Mouse (Mus musculus) embryonic stem cell, embryonic (primary cell): Measurements from ENCODE around the gene Slc22a13.

ENCODE experiments used
- CTCF ChIA-PET, 4 experiments: fragments of 300-600 bp in 2 of 4; fragments of 350-600 bp in 2 of 4; sonication (Branson Sonifier 250); formaldehyde crosslinking; loops; one replicate each; lab custom pipeline; 2022; ENCODE audit warnings: inconsistent platforms in 2 of 4; lab: Charles Lee
- POLR2A ChIA-PET, 4 experiments: fragments of 300-600 bp in 2 of 4; fragments of 350-600 bp in 2 of 4; sonication (Branson Sonifier 250); formaldehyde crosslinking; loops; one replicate each; lab custom pipeline; 2022; ENCODE audit warnings: antibody characterized with exemption in 4 of 4, inconsistent platforms in 1 of 4; lab: Charles Lee

The Slc22a13 gene

GRCm38 (mm10) chr9:119212996-119213395 is 4.1 kb upstream of the Slc22a13 start:
- ChIA-PET CTCF (no interaction called here), POLR2A (interaction anchor here in 1 of 4 experiments (1.1 kb wide), 1 partner anchor 37 kb away, joined by 3 read pairs; no protein-coding TSS in a partner anchor)

GRCm38 (mm10) chr9:119207113-119207512 is 1.8 kb downstream of the Slc22a13 start:
- ChIA-PET CTCF (interaction anchor here in 1 of 4 experiments (0.5 kb wide), 1 partner anchor 223 kb away, joined by 3 read pairs; no protein-coding TSS in a partner anchor), POLR2A (no interaction called here)

- POLR2A ChIA-PET, result no interaction called here
These were observed 2.2 kb downstream of the Slc22a13 start for GRCm38 (mm10) chr9:119206666-119207065.

GRCm38 (mm10) chr9:119205756-119206155 is 3.1 kb downstream of the Slc22a13 start:
- ChIA-PET CTCF (interaction anchor here in 2 of 4 experiments (0.5 to 0.9 kb wide), 2 partner anchors 14 to 685 kb away, joined by 3 read pairs; no protein-coding TSS in a partner anchor), POLR2A (no interaction called here)

More at GRCm38 (mm10) chr9:119206666-119207065, 2.2 kb downstream of the Slc22a13 start:
- CTCF ChIA-PET, result interaction anchor here in 2 of 4 experiments (0.5 to 0.9 kb wide), 2 partner anchors 15 to 684 kb away, joined by 3 read pairs; no protein-coding TSS in a partner anchor

GRCm38 (mm10) chr9:119203617-119204016 is 5.3 kb downstream of the Slc22a13 start:
- ChIA-PET CTCF (interaction anchor here in 1 of 4 experiments (0.7 kb wide), 1 partner anchor 272 kb away, joined by 3 read pairs; no protein-coding TSS in a partner anchor), POLR2A (no interaction called here)

DNA sequence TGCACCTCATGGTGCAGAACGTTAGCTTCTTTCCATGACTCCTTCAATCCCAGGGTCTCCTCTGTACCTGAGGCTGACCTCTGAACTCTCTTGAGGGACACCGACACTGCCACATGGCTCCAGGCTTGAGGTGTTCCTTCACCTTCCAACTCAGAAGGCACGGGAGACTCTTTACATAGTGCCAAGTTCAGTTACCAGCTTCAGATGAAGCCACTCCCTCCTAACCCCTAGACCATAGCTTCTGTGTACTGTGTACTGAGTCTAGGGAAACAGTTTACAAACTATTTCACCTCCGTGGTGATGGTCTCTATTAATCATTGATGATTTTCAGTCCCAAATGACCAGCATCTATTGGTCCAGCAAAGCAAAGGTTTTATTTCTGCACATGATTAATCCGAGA is 7.2 kb downstream of the Slc22a13 start:
- CTCF ChIA-PET, result interaction anchor here in 2 of 4 experiments (1.2 to 1.4 kb wide), 2 partner anchors 9 to 94 kb away, joined by 4 read pairs; no protein-coding TSS in a partner anchor
- POLR2A ChIA-PET, result no interaction called here

- ChIA-PET POLR2A (no interaction called here), CTCF (interaction anchor here in 1 of 4 experiments (0.7 kb wide), 1 partner anchor 459 kb away, joined by 4 read pairs; no protein-coding TSS in a partner anchor)
These were observed 9.6 kb downstream of the Slc22a13 start for GRCm38 (mm10) chr9:119199151-119199861.

GRCm38 (mm10) chr9:119192202-119192990 is 16.5 kb downstream of the Slc22a13 start:
- ChIA-PET POLR2A (interaction anchor here in 1 of 4 experiments (0.7 kb wide), 2 partner anchors 28 to 1675 kb away, joined by 5 to 11 read pairs; no protein-coding TSS in a partner anchor), CTCF (interaction anchor here (0.5 to 2.0 kb wide), 30 partner anchors 8 to 1237 kb away, joined by 3 to 12 read pairs (median 4); partner anchors contain the start of gene Acaa1b (in 2 of the 4))

DNA sequence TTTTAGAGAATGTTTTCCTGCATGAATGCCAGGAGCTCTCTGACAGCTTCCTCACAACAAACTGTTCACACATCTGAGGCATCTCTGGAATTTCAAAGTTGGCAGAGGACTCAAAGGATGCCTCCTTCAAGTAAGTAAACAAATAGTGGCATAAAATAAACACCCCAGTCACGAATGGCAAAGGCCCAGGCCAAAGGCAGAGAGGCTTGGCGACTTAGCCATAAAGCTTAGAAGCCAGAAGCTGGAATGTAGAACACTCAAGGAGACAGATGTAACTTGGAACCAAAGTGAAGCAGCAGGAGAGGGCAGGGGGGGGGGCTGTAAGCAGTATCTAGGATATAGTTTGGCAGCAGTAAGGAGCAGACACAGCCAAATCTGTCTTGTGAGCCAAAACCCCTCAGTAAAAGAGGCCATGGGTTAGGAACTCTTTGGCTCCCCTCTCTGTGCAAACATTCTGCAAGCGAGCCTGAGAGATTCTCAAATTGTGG is 27.6 kb downstream of the Slc22a13 start:
- ChIA-PET POLR2A (interaction anchor here in 2 of 4 experiments (0.7 to 0.9 kb wide), 3 partner anchors 25 to 479 kb away, joined by 3 to 7 read pairs (median 4); no protein-coding TSS in a partner anchor), CTCF (interaction anchor here in 1 of 4 experiments (1.0 to 1.5 kb wide), 2 partner anchors 11 to 171 kb away, joined by 3 to 6 read pairs; no protein-coding TSS in a partner anchor)

DNA sequence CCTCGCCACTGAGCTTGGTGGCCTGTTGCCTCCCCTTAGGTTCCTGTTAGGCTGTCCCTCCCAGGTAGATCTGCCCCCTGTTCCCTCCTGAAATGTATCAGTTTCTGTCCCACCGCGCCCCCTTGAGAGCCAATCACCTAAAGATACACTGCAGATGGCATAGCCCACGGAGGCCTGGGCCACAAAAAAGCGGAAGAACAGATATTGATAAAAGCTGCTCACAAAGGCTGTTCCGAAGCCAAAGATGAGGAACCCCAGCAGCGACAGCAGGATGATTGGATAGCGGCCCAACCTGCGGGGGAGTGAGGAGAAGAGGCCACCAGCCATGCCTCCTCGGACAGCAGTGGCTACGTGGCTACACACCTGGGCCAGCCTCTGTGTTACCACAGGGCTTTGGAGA is 29.6 kb downstream of the Slc22a13 start:
- ChIA-PET CTCF (interaction anchor here in 1 of 4 experiments (0.9 kb wide), 1 partner anchor 13 kb away, joined by 3 read pairs; no protein-coding TSS in a partner anchor), POLR2A (no interaction called here)

DNA sequence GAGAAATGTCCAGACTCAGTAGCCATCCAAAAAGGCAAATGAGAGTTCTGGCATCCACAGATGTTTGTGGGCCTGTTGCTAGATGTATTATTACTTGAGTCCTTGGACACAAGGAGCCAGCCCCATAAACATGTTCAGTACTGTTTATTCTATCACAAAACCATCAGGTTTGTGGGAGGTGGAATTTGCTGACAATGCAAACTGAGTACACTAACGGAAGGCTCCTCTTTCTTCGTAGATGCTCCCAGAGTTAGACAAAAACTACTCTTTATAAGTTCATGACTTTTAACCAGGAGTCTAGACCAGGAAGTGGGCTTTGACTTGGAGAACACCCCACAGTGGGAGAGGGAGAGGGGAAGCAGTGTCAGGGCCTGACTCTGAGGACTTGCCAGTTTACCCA is 41.3 kb downstream of the Slc22a13 start:
- CTCF ChIA-PET, result interaction anchor here in 2 of 4 experiments (0.7 to 1.0 kb wide), 2 partner anchors 11 to 23 kb away, joined by 3 read pairs; partner anchors contain the start of gene Acaa1b (in 1 of the 2)
- POLR2A ChIA-PET, result no interaction called here

DNA sequence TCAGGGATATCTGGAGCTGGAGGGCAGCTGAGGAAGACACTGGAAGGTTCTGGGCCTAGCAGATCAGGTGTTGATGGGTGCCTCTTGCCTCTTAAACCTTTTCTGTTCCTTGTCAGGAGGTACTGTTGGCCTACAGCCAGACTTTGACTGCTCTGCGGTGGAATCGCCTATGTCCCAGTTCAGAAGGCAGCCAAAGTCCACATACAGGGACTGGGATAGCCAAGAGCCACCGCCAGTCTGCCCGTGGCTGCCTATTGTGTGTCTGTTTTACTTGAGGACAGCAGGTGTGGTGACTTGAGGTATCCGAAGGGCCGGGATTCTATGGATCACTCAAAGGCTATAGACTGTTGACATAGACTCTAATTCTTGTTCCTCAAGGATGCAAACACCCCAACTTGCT is 43.4 kb downstream of the Slc22a13 start:
- CTCF ChIA-PET, result interaction anchor here in 1 of 4 experiments (1.5 kb wide), 1 partner anchor 27 kb away, joined by 3 read pairs; no protein-coding TSS in a partner anchor

DNA sequence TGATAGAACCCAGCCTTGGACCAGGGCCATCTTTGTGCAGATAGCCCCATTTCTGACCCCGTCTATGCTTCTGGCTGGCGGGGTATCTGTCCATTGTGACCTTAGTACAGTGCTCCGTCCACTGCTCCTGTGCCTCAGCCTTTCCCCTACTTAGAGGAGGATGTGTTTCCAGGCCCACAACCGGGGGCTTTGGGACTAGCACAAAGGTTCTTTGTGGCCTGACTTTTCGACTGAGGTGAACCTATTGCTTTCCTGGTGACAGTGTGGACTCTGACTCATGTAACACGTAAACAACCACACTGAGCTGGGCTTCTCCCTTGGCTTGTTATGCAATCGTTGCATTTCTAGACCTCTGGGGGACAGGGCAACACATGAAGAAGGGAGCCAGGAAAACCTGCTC is 44.2 kb downstream of the Slc22a13 start:
- ChIA-PET CTCF (no interaction called here), POLR2A (interaction anchor here in 2 of 4 experiments (0.5 kb wide), 2 partner anchors 27 to 434 kb away, joined by 5 read pairs; no protein-coding TSS in a partner anchor)

More for the DNA sequence above, 43.4 kb downstream of the Slc22a13 start:
- POLR2A ChIA-PET, result no interaction called here

DNA sequence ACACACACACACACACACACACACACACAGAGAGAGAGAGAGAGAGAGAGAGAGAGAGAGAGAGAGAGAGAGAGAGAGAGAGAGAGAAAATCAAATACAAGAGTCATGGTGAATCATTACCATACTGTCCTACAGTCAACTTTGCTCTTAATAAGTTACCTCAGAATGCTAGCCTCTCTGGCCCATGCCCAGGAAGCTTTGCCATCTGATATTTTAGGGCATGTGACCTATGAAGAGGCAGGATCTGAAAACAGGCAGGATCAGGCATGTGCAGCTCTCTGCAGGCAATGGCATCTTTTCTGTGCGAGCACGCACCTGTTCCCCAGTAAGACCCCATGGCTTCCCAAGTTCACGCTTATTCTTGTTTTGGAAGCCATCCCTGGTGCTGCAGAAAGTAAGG is 48.2 kb downstream of the Slc22a13 start:
- CTCF ChIA-PET, result no interaction called here
- POLR2A ChIA-PET, result no interaction called here

DNA sequence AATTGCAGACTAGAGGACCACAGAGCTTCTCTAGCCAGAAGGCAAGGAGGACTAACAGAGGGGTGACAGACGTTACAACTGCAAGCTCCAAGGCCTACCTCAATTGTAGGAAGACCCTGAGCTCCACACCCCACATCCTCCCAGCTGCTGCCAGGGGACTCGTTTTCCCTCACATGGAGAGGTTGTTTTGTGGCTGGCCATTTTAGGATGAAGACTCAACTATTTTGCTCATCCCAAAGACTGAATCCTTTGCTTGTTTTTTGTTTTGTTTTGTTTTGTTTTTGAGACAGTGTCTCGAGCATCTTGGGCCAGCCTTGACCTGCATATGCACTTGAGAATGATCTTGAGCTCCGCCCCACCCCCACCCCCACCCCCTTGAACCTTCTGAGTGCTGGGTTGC is 50.0 kb downstream of the Slc22a13 start, which contains the start of gene Gm47289:
Gene Gm47289, plus strand, starts transcription at position 301 of the 400 bp plus-strand sequence.
- ChIA-PET POLR2A (interaction anchor here in 1 of 4 experiments (0.7 to 1.4 kb wide), 3 partner anchors 9 to 840 kb away, joined by 3 read pairs; no protein-coding TSS in a partner anchor), CTCF (interaction anchor here in 1 of 4 experiments (0.7 kb wide), 1 partner anchor 131 kb away, joined by 3 read pairs; no protein-coding TSS in a partner anchor)

DNA sequence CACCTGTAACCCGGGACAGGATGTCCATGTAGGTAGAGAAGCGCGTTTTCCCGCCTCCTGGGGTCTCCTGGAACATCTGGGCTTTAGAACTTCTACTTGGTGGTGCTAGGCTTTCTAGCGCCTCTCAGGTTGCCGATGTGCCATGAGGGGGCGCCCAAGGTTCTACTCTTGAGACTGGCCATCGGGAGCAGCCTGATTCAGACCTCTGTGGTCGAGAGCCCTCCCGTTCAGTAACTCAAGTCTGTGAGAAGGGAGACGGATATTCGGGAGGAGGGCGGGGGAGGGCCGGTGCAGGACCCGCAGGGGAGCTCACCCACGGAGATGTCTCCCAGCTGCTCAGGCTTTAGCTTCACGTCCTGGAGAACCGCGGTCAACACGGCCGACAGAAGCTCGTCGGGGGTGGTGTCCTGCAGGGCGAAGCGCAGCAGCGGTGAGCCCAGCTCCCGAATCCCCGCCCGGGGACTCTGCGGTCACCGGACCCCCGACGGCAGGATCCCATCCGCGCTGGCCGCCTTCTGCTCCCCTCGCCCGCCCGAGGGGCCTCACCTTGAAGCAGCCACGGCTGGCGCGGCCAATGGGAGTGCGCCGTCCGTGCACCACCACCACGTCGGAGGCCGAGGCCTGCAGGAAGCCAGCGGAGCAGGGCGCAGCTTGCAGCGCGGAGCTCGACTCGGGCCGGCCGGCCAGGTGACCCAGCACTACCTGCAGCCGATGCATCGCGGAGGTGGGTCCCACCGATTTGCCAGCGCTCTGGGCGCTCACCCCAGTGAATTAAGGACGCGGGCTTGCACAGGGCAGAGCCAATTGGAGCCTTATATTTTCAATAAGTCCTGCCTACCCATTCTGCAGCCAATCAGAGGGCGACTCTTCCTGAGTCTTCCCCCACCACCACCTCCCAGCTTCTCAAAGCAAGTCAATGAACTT is 52.4 kb downstream of the Slc22a13 start, which contains the start of gene Acaa1b:
Gene Acaa1b, minus strand, starts transcription at position 816 of the 924 bp plus-strand sequence.
- POLR2A ChIA-PET, result interaction anchor here in 3 of 4 experiments (0.6 to 1.7 kb wide), 9 partner anchors 16 to 890 kb away, joined by 3 to 7 read pairs (median 3); partner anchors contain the start of genes Acaa1a (in 1 of the 3), Exog (in 1 of the 3) and Oxsr1 (in 1 of the 3)
- CTCF ChIA-PET, result interaction anchor here (0.6 to 2.6 kb wide), 19 partner anchors 11 to 909 kb away, joined by 3 to 11 read pairs (median 3); no protein-coding TSS in a partner anchor
